Mouse (Mus musculus): ENCODE measurements around the gene Ralgps1. TPM values are rescaled to one million over a fixed set of nuclear protein-coding genes. Genes with fewer than 3 reads are reported as not detected.
"Not testable (repeated sequence)": the region's sequence is repeated elsewhere in the genome, so short reads cannot be mapped to it uniquely, and the experiment has no call there.

Gene Ralgps1
- total RNA-seq, 2 experiments from 2014 or later = 4.1 to 5.8 TPM

DNA sequence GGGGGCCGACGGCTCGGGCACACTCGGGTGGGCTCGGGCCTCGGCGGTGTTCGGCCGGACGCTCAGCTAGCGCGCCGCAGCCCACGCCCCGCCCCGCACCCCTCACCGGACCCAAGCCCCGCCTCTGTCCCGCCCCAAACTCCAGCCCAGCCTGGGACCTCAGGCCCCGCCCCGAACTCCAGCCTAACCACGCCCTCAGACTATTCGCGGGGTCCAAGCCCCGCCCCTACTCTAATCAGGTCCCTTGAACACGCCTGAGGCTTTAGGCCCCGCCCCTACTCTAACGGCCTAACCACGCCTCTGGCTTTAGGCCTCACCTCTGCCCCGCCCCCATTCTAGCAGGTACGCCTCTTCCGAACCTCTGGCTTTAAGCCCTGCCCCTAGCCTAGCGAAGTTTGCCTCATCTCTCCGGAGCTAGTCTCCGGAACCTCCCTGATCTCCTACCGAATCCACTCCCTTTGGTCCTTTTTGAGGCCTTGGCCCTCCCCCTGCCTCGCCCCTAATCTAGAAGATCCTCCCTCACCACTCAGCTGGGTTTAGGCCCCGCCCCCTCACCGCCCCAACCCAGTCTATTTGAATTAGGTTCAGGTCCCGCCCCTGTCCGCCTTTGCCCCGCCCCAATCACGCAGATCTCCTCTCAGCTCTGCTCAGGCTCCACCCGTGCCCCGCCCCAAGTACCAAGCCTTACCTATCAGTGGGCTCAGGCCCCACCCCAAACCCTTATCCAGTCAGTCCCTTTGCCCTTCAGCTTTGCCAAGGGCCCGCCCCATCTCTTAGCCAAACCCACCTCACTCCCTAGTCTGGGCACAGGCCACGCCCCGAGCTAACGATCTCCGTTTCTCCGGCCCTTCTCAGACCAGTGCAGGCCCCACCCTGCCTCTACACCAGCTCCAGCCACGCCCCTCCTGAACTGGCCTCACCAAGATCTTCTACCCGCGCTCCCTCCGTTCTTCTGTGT is 240.5 kb downstream of the Ralgps1 start:
- peak; percentile 94 for DNase-seq (ENCODE audit: low spot score)
- intact Hi-C loops (cut with DNase I) = loop anchor here (5.0 kb wide), 2 partner anchors 109 to 139 kb away; no protein-coding TSS in a partner anchor

DNA sequence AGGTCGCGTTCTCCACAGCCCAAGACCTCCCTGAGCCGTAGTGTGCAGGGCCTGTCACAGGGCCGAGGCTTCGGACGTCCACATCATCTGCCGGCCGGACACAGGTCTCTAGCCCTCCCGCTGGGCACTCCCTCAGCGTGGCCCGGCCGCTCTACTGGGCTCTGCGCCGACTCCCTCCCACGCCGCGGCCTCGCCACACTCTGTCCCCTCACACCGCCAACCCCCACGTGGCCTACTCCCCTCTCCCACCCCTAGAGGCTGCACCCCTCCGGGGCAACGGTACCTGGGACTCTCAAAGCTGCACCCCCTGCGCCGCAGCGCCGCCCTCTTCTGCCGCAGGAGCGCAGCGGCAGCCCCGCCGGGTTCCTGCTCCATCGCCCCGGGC is 241.2 kb downstream of the Ralgps1 start:
- no peak for DNase-seq (ENCODE audit: low spot score)
- intact Hi-C loops (cut with DNase I) = loop anchor here (5.0 kb wide), 2 partner anchors 108 to 138 kb away; no protein-coding TSS in a partner anchor

DNA sequence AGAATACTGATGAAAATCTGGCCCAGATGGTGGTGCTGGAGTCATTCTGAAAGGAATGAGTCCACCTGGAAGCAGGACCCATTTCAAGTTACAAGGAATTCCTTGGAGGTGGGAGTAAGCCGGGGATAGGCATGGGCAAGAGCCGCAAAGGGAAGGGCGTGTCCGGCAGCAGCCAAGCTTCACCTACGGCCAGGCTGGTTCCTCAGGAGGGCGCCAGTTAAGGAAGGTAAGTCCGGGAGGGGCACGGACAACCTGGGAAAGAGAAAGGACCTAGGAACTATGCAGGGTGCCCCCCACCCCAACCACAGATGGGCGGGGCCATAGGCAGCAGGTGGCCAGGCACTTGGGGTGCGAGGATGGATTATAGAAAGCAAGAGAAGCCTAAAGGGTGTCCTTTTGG is 241.6 kb downstream of the Ralgps1 start:
- DNase-seq (ENCODE audit: low spot score) = no peak
- intact Hi-C loops (cut with DNase I) = loop anchor here (5.0 kb wide), 2 partner anchors 107 to 137 kb away; no protein-coding TSS in a partner anchor

DNA sequence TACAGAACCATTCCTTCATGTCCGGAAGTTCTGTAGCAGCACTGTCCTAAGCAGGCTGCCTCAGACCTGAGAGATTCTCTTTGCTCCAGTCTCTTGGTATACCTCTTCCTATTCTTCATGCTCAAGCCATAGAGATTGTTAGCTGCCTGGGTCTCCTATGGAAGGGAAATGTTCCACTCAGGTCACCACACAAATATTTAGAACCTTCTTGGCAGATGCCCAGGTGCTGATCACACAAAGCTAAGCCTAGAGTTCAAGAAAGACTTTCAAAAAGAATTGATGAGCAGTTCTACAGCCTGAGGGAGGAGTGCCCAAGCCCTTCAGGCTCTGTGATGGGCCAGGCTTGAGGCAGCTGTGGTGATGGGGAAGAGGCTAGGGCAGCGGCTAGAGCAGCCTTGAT is 242.3 kb downstream of the Ralgps1 start:
- DNase-seq (ENCODE audit: low spot score) = no peak
- intact Hi-C loops (cut with DNase I) = no loop called here

DNA sequence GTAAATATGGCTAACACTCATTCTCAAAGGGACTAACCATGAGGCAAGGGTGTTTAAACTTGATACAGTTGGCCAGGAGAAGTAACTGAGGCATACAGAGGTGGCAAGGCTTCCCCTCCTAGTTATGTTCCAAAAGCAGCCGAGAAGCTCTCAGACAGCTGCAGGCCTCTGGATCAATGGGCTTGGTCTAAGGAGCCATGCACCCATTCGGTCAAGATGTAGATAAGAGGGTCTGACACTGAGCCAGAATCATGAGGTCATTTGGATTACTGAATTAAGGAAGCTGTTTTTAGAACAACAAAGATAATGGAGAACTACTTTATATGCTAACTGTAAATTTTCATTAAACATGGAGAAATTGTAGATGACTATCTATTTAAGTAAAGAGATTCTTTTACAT is 244.0 kb downstream of the Ralgps1 start:
- intact Hi-C loops (cut with DNase I) = no loop called here
- no peak for DNase-seq (ENCODE audit: low spot score)

DNA sequence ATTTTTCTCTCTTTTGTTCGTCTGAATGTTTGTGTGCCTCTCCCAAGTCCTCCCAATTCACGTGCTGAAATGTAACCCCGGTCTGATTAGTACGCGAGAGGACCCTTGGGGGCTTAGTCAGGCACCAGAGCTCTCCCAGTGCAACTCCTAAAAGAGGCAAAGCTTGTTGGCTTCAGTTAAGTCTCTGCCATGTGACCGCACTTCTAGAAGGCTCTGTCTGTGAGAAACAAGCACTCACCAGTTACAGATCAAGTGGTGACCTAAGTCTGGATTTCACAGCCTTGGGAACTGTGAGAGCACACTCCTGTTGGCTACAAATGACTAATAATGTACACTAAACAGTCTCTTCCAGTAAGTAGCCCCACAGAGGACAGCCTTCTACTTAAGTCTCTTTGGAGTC is 248.4 kb downstream of the Ralgps1 start:
- DNase-seq (ENCODE audit: low spot score) = no peak
- intact Hi-C loops (cut with DNase I) = no loop called here

DNA sequence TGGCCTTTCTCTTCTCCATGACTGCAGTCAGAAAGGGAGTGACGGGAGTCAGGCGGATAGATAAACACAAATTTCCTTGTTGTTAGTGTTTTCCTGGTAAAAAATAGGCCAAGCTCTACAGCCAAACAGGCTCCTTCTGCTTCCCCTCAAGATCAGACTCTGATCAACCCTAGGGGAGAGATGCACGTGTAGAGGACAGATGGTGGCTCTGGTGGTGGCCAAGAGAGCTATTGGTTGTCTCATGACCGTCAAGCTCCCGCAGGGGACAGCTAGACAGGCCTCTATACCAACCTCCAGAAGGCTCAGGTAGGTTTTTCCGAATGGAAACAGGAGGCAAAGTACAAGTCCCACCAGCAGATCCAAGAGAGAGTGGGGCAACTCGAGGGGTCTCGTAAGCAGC is 270.8 kb downstream of the Ralgps1 start:
- no peak for DNase-seq (ENCODE audit: low spot score)

DNA sequence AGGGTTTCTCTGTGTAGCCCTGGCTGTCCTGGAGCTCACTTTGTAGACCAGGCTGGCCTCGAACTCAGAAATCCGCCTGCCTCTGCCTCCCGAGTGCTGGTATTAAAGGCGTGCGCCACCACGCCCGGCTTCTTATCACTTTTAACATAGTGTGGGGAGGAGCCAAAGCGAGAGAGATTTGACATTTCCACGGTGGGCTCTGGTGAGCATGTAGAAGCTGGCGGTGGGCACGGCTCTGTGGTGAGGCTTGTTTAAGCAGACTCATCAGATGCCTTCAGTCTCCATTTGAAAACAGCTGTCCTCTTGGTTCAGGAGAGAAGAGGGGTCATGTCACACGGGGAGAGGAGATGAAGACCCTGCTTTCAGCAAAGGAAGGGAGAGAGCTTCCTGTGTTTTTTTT is 274.0 kb downstream of the Ralgps1 start:
- DNase-seq (ENCODE audit: low spot score); intact Hi-C loops (cut with DNase I): not testable (repeated sequence)

More for the DNA sequence above, 270.8 kb downstream of the Ralgps1 start:
- intact Hi-C loops (cut with DNase I) = no loop called here

DNA sequence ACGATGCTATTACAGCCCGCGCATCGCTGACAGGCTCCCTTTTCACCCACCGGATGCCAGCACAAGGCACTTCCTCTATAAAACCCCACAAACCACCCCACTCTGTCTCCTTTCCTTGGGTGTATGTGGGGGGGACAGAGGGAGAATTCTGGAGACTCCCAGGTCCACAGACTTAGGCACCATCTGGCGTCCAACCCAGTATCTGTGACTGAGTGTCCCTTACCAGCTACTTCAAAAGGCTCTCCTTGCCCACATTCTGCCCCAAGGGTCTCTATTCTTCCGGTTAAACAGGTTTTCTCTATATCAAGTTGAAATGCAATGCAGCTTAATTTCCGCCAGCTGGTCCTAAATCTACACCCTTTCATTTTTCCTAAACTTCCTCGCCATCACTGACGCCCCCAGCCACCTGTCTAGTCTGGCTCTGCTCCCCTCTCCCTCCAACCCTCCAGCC is 276.0 kb downstream of the Ralgps1 start:
- intact Hi-C loops (cut with DNase I) = no loop called here
- DNase-seq (ENCODE audit: low spot score) = no peak

DNA sequence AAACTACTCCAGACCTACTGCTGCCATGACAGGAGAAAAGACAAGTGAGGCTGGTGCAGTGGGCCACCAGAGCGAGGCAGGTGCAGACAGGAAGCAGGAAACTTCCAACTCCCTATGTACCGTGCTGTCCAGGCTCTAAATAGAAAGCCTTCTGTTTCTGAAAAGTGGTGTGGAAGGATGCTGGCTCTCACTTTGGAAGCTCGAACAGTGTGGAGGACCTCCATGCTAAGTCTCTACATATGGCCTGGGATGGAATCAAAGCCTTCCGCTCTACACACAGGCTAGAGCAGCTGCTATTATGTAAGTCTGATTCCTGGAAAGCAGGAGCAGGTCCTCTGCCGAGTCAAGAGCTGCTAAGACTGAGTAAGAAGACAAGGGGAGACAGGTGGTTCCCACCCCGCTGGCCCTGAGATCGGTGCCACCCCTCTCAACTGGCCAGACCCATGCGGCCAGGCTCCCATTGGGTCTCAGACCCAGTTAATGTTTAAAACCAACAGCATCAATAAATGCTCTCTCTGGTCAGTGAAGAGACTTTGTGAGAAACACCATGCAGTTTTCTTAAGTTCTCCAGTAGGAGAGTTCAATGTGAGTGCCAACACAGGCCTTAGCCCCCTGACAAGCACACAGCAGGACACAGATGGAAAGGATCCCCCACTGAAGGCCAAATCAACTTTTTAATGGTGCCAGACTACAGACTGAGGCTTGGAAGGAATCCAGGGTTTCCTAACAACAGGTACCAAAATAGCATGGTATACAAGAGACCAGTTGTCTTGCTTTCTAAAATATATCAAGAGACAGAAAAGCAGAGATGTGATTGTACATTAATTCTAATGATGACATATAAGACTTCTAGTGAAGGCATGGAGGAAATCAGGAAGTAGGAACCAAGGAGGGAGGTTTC is 280.4 kb downstream of the Ralgps1 start:
- intact Hi-C loops (cut with DNase I) = no loop called here
- no peak for DNase-seq (ENCODE audit: low spot score)

DNA sequence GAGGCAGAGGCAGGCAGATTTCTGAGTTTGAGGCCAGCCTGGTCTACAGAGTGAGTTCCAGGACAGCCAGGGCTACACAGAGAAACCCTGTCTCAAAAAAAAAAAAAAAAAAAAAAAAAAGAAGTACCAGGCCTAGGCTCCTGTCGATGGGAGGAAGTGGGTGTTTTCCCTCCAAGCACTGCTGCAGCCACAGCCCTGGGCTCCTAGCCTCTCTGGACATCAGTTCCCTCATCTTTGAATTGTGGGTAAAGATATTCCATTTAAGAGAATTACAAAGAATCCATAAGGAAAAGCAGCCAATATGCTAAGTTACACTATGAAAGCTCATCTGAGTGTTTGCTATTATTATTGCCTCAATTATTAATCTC is 281.3 kb downstream of the Ralgps1 start:
- DNase-seq (ENCODE audit: low spot score); intact Hi-C loops (cut with DNase I): not testable (repeated sequence)

DNA sequence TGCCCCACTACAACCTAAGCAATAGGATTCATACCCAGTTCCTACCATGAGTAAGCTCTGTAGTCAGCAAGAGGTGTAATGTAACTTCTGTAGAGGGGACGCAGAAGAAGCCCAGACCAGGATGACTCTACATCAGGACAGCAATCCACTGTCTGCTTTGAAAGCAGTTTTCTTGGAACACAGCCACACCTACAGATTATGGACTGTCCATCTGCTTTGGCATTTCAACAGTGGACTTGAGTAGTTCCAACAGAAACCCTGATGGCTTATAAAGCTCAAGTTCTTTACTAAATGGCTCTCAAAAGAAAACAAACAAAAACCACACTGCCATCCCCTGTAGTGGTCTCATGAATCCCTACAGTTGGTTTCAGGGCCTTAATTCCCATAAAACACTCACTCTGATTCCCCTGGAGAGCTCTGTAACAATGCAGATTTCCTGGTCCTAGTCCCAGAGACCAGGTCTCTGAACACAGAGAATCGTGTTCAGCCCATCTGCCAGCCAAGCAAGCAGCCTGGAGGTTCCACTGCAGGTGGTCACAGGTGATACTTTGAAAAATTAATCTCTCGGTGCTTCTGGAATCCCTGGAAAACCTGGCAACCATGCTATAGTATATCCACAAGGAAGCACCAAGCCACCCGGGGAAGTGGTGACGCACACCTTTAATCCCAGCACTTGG is 281.8 kb downstream of the Ralgps1 start:
- no peak for DNase-seq (ENCODE audit: low spot score)
- intact Hi-C loops (cut with DNase I) = no loop called here

DNA sequence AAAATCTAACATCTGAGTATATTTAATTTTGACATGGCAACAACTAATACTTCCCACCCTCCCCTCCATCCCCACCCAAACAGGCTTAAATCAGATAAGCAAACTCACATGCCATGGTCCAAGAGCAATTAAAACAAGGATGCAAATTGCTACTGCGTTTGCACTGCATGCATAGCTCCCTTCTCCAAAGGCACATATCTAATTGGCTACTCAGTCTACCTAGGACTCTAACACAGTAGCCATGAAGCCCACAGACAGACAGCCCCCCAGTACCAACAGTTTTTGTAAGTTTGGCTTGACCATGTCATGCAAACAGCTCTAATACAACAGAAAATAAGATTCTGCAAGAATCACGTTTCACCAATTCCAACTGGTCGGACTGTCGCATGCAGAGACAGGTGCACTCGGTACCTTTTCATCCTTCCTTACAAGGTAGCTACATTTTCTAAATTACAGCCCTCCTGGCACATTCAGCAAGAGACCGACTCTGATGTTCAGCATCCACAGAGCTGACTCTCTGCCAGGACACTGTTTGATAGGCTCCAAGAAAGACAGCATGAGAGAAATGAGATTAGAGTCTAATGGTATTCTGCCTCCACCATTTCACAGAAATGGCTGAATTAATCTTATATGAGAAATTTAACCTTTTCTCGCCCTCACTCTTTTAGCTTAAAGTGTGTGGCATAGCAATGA is 284.5 kb downstream of the Ralgps1 start:
- no peak for DNase-seq (ENCODE audit: low spot score)
- intact Hi-C loops (cut with DNase I) = no loop called here

DNA sequence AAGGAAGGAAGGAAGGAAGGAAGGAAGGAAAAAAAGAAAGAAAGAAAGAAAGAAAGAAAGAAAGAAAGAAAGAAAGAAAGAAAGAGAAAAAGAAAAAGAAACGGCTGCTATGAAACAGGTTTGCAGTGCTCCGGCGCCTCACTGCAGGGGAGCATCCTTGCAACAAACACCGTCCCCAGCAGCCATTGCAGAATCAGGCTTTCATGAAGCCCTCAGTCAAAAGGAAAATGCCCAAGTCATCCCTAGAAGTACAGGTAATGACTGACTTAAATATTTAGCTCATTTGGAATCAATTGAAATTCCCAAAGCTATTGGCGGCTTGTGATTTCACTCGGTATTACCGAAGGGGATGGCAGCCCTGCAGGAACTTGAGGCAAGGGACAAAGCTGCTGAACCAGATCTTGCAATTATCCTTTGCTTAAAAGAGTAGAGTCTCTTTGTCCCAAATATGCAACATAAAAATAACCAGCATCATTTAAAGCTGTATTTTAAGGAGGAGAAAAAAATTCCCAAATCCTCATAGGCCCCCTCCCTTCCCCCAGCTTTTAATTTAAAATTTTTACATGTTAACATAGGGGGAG is 285.2 kb downstream of the Ralgps1 start:
- intact Hi-C loops (cut with DNase I) = no loop called here
- DNase-seq (ENCODE audit: low spot score) = no peak

DNA sequence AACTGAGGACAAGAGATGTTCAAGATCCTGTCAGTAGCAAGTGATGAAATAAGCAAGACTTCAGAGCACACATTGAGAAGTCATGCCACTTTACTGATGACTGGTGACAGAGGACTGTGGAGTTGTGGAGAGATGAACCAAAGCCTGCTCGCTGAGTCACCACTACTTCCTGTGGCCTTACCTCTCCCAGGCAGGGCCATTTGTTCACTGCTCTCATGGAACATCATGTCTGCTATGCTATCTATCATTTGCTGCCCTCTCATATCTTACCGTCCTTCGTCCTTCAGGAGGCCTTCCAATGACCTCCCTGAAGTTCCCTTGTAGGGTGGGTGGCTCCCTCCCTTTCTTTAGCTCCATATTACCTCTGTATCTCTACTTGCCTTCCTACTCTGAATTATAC is 287.1 kb downstream of the Ralgps1 start:
- intact Hi-C loops (cut with DNase I) = no loop called here
- no peak for DNase-seq (ENCODE audit: low spot score)

Data from heart, postnatal 25 days (tissue).